27 mouse cellular contexts compared by ENCODE assay signal in genomic region chr1:166871258-166871657, GRCm38 (mm10).
"Had no signal": no experiment of that assay in that cellular context is flagged by ENCODE, and none has a peak within 500 bp of the region (broad histone marks: within the 10 kb centered on the region; RNA-seq: fewer than 3 reads in every experiment).

No protein-coding gene starts in this region.

- H3K27me3 ChIP-seq: embryonic facial prominence, embryonic 12.5 days; embryonic facial prominence, embryonic 13.5 days; embryonic facial prominence, embryonic 15.5 days; forebrain, embryonic 12.5 days; forebrain, embryonic 13.5 days; forebrain, embryonic 15.5 days had no signal

- H3K4me1 ChIP-seq: embryonic facial prominence, embryonic 10.5 days; embryonic facial prominence, embryonic 12.5 days; embryonic facial prominence, embryonic 13.5 days; embryonic facial prominence, embryonic 15.5 days; forebrain, embryonic 10.5 days; forebrain, embryonic 12.5 days; forebrain, embryonic 13.5 days; forebrain, embryonic 15.5 days had no signal

- ATAC-seq: forebrain, embryonic 13.5 days; forebrain, embryonic 14.5 days; forebrain, embryonic 15.5 days; forebrain, embryonic 16.5 days had no signal

- DNase-seq: cerebellum, adult 8-10 months; cerebellum, adult 9-10 months; cerebellum, adult 9-11 months; cerebellum, postnatal 10 days; cerebellum, postnatal 14 days; cerebellum, postnatal 25 days; cerebellum, postnatal 36 days; embryo, embryonic 11 days; gastrocnemius, adult 2 months; gastrocnemius, postnatal 10 days; gastrocnemius, postnatal 14 days; gastrocnemius, postnatal 25 days; gastrocnemius, postnatal 36 days; heart, adult 11 months; heart, adult 18-20 months; heart, adult 2 months had no signal

- H3K9ac ChIP-seq: embryonic facial prominence, embryonic 12.5 days; embryonic facial prominence, embryonic 13.5 days; embryonic facial prominence, embryonic 15.5 days; forebrain, embryonic 12.5 days; forebrain, embryonic 13.5 days; forebrain, embryonic 15.5 days had no signal

- H3K9me3 ChIP-seq: embryonic facial prominence, embryonic 10.5 days; embryonic facial prominence, embryonic 12.5 days; embryonic facial prominence, embryonic 13.5 days; embryonic facial prominence, embryonic 15.5 days; forebrain, embryonic 10.5 days; forebrain, embryonic 12.5 days; forebrain, embryonic 13.5 days; forebrain, embryonic 15.5 days had no signal

- H3K4me2 ChIP-seq: embryonic facial prominence, embryonic 12.5 days; embryonic facial prominence, embryonic 13.5 days; embryonic facial prominence, embryonic 15.5 days; forebrain, embryonic 12.5 days; forebrain, embryonic 13.5 days; forebrain, embryonic 15.5 days had no signal

- H3K27ac ChIP-seq: embryonic facial prominence, embryonic 10.5 days; embryonic facial prominence, embryonic 12.5 days; embryonic facial prominence, embryonic 13.5 days; embryonic facial prominence, embryonic 15.5 days; forebrain, embryonic 10.5 days; forebrain, embryonic 12.5 days; forebrain, embryonic 13.5 days; forebrain, embryonic 15.5 days; gastrocnemius, adult 2 months; heart, adult 2 months had no signal

- H3K4me3 ChIP-seq: embryonic facial prominence, embryonic 10.5 days; embryonic facial prominence, embryonic 12.5 days; embryonic facial prominence, embryonic 13.5 days; embryonic facial prominence, embryonic 15.5 days; erythroblast, embryonic 14.5 days; forebrain, embryonic 10.5 days; forebrain, embryonic 12.5 days; forebrain, embryonic 13.5 days; forebrain, embryonic 15.5 days; gastrocnemius, adult 2 months; heart, adult 2 months had no signal

- H3K36me3 ChIP-seq: embryonic facial prominence, embryonic 10.5 days; embryonic facial prominence, embryonic 12.5 days; embryonic facial prominence, embryonic 13.5 days; embryonic facial prominence, embryonic 15.5 days; forebrain, embryonic 10.5 days; forebrain, embryonic 12.5 days; forebrain, embryonic 15.5 days had no signal
